Mouse (Mus musculus) activated CD4-positive, CD25-positive, alpha-beta regulatory T cell, adult 9 weeks (primary cell): ENCODE results near the gene Glt8d1. TPM values are rescaled to one million over a fixed set of nuclear protein-coding genes. Genes with fewer than 3 reads are reported as not detected.

ENCODE experiments used
- polyA plus RNA-seq: library from polyadenylated mRNA; unstranded; fragments of 100-300 nt; shearing (Covaris generic); gene quantifications from one replicate; pipeline ENCODE4 v1.2.1, GENCODE M21; 2017

Gene Glt8d1
- polyA plus RNA-seq = 8.5 TPM

DNA sequence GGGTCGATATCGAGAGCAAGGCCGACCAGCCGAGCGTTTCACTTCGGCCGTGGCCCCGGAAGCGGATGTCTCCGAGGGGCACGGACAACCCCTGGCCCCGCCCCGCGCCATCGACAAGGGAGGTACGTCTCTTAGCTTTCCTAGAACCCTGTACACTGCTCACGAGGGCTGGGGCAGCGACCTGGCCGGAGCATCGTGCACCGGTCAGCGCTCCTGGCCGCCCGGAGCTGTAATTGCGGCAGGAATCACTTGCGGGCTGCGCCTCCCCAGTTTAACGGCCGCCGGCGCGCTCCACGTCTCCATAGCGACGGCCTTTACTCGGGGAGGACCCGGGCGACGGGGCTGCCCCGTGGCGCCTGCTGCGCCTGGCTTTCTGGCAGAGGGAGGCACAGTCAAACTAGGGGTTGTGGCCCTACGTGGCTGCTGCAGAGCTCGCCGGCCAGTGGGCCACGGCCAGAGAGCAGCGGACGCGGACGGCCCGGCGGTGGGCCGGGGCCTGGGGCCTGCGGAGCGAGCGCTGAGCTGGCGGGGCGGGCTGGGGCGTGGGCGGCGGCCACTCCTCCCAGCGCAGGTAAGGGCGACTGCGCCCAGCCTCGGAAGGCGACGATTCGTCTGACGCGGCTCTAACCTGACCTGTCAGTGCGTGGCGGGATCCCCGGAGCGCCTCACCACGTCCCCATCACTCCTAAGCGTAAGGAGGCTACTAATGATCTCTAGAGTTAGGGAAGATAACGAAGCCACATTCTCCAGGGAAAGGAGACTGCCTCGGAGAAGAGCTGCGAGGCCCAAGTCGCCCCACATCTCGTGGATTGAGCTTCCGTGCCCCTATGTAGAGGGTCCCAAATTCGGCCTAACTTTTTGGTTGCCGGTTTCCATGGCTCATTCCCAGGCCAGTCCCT, at the start of gene Glt8d1, which contains the start of gene Spcs1:
Gene Glt8d1, plus strand, starts transcription at position 94 of the 899 bp plus-strand sequence.
Gene Spcs1, minus strand, starts transcription at position 366 of the 899 bp plus-strand sequence.

DNA sequence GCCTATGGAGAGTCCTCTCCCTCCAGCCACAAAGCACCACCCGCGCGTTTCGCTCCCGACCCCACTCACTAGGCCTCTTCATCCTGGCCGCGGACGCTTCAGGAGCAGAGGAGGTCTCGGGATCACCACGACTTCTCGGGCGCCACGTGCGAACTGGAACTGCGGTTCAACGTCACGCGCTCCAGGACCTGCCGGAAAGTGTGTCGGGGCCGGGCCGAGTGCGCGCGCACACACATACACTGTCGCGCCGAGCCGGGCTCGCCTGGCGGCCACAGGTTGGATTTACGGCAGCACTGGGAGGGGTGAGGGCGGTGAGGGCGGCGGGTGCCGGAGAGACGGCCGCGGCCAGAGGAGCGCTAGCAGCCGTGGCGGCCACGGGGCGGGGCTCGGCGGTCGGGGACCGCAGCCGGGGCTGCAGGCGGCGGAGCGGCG, 17.7 kb downstream of the Glt8d1 start, which contains the start of the genes Pbrm1 and Gnl3:
Gene Pbrm1, plus strand, starts transcription at position 279 of the 432 bp plus-strand sequence.
Gene Gnl3, minus strand, starts transcription at position 293 of the 432 bp plus-strand sequence.

Other genes with a start within 250 kb of the Glt8d1 start
- gene Tmem110, start 175.8 kb upstream of the Glt8d1 start, polyA plus RNA-seq = 3.6 TPM
- 0.37 TPM for gene Mustn1, start 122.2 kb upstream of the Glt8d1 start, polyA plus RNA-seq
- gene Itih4, start 114.9 kb upstream of the Glt8d1 start, polyA plus RNA-seq = not detected
- gene Itih3, start 77.6 kb upstream of the Glt8d1 start, polyA plus RNA-seq = not detected
- gene Itih1, start 58.1 kb upstream of the Glt8d1 start, polyA plus RNA-seq = not detected
- 11.7 TPM for gene Nek4, start 50.0 kb upstream of the Glt8d1 start, polyA plus RNA-seq
- 367 TPM for gene Spcs1, start 272 bp downstream of the Glt8d1 start, polyA plus RNA-seq
- 40.6 TPM for gene Pbrm1, start 17.7 kb downstream of the Glt8d1 start, polyA plus RNA-seq
- gene Gnl3, start 17.8 kb downstream of the Glt8d1 start, polyA plus RNA-seq = 84.0 TPM
- gene Smim4, start 127.6 kb downstream of the Glt8d1 start, polyA plus RNA-seq = 58.6 TPM
- not detected for gene Nt5dc2, start 129.7 kb downstream of the Glt8d1 start, polyA plus RNA-seq
- gene Stab1, start 167.2 kb downstream of the Glt8d1 start, polyA plus RNA-seq = 3.2 TPM
- 0.42 TPM for gene Tnnc1, start 206.9 kb downstream of the Glt8d1 start, polyA plus RNA-seq
- 176 TPM for gene Nisch, start 215.5 kb downstream of the Glt8d1 start, polyA plus RNA-seq
- gene Sema3g, start 216.5 kb downstream of the Glt8d1 start, polyA plus RNA-seq = 0.07 TPM
- gene Phf7, start 249.9 kb downstream of the Glt8d1 start, polyA plus RNA-seq = 12.3 TPM